Mouse (Mus musculus): ENCODE results near the gene Pafah1b3. TPM values are rescaled to one million over a fixed set of nuclear protein-coding genes. Genes with fewer than 3 reads are reported as not detected.
A peak's percentile ranks its signal among the peaks of the same experiment; 100 is the strongest.

Gene Pafah1b3
- total and polyA plus RNA-seq, 2 experiments = 3.7 to 8.4 TPM

DNA sequence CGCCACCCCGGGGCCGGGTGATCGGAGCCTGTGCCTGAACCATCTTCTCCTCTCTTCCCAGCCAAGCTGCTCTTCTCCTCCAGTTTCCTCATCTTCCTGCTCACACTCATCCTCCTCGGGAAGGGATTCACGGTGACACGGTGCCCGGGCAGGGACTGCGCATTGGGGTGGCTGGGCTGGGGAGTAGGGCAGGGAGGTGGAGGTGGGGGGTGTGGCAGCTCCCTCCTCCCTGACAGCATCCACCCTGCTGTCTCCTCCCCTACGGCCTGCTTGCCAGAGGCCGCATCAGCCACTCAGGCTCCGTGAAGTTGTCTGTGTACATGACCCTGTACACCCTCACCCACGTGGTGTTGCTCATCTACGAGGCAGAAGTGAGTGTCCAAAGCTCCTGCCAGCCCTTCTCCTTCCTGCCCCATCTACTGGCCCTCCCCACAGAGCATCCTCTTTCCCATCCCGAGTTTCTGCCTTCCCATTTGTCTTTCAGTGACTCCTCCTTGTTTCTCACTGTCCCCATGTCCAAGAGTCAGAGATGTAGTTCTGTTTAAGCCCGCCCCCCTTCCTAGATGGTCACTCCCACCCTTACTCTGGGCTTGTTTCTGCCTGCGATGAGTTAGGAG is 11.0 kb upstream of the Pafah1b3 start:
- no peak overlapping the region for H3K4me3 ChIP-seq (ENCODE audit: insufficient read depth, low read depth, low read length)
- 47% methylated on average over 17 of the region's 17 CpGs for WGBS
- no peak overlapping the region for H3K9ac ChIP-seq (ENCODE audit: low read depth, low read length)
- TF ChIP-seq POLR2A (IDR thresholded peaks at IDR 0.05; ENCODE audit: extremely low read depth, insufficient read depth, low read length) (no peak), CTCF (IDR thresholded peaks at IDR 0.05; ENCODE audit: low read depth, low read length) (no peak)
- H3K36me3 ChIP-seq (ENCODE audit: control insufficient read depth, insufficient read depth, low read length) = no peaks in the 10 kb centered on the region
- no peak for DNase-seq (ENCODE audit: extremely low read depth, low read depth, low spot score)
- no peaks in the 10 kb centered on the region for H3K79me2 ChIP-seq (ENCODE audit: control insufficient read depth, insufficient read depth, low read length)
- no peaks in the 10 kb centered on the region; the same call in 1 of the 2 replicates for H3K4me1 ChIP-seq (ENCODE audit: control insufficient read depth, insufficient read depth, low read length)
- H3K27ac ChIP-seq (replicated peaks; ENCODE audit: insufficient read depth, low read depth, low read length) = no peak overlapping the region
- H3K27me3 ChIP-seq (ENCODE audit: control insufficient read depth, insufficient read depth, low read length) = peaks cover 10% of the 10 kb centered on the region

DNA sequence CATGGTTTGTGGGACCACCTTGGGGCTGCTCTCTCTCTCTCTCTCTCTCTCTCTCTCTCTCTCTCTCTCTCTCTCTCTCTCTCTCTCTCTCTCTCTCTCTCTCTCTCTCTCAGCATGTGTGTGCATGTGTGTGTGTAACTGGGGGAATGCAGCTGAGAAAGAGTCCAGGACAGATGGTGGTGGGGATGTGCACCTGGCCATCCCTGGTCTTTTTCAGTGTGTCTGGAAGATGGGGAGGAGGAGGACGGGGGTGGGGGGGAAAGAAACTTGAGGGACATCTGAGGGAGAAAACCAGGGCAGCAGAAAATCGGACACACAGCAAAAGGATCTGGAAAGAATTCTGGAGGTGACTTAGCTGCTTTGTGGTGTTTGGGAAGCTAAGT is 8.8 kb upstream of the Pafah1b3 start:
- no peak overlapping the region for H3K9ac ChIP-seq (ENCODE audit: low read depth, low read length)
- no peak for DNase-seq (ENCODE audit: extremely low read depth, low read depth, low spot score)
- peaks cover 5% of the 10 kb centered on the region for H3K27me3 ChIP-seq (ENCODE audit: control insufficient read depth, insufficient read depth, low read length)

DNA sequence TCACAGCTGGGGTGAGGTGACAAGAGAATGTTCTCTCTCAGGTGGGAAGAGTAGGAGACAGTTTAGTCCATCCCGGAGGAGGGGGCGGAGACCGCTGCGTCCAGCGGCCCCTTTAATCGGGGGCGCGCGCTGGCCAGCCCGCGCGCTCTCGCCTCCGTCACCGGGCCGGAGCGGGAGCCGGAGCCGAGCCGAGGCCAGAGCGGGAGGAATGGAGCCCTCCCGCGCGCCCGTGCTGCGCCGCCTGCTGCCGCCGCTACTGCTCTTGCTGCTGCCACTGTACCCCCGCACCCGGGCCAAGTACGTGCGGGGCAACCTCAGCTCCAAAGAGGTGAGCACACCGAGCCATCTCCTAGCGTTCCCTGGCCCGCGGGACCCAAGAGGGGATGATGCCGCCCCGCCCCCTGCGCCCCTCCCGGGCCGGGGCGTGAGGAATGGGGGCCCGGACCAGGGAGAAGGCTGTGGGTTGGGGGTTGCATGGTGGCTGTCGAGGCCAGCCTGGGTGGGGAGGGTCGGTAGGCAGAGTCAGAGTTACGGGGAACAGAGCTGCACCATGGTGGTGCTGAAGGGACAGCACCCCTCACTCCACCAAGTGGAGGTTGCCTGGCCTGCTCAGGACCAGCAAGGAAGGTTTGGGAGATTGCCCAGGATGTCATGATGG is 8.3 kb upstream of the Pafah1b3 start, which contains the start of gene Tmem145:
Gene Tmem145, plus strand, starts transcription at position 151 of the 658 bp plus-strand sequence.
- Histone ChIP-seq H3K9ac (ENCODE audit: low read depth, low read length) (no peak within 1 kb of the TSS), H3K36me3 (ENCODE audit: control insufficient read depth, insufficient read depth, low read length) (no peaks in the 10 kb centered on the region), H3K27ac (replicated peaks; ENCODE audit: insufficient read depth, low read depth, low read length) (no peak within 1 kb of the TSS), H3K4me1 (ENCODE audit: control insufficient read depth, insufficient read depth, low read length) (no peaks in the 10 kb centered on the region; the same call in 1 of the 2 replicates), H3K4me3 (ENCODE audit: insufficient read depth, low read depth, low read length) (peak within 1 kb of the TSS; percentile 52; the same call in 1 of the 2 replicates), H3K27me3 (ENCODE audit: control insufficient read depth, insufficient read depth, low read length) (peaks cover 4% of the 10 kb centered on the region), H3K79me2 (ENCODE audit: control insufficient read depth, insufficient read depth, low read length) (no peaks in the 10 kb centered on the region)
- DNase-seq (ENCODE audit: extremely low read depth, low read depth, low spot score) = no peak
- WGBS = 2% methylated on average over 46 of the region's 47 CpGs
- TF ChIP-seq CTCF (IDR thresholded peaks at IDR 0.05; ENCODE audit: low read depth, low read length) = 0 out of 2 replicates have a peak, but pooled peaks have one; percentile 2
- TF ChIP-seq POLR2A (IDR thresholded peaks at IDR 0.05; ENCODE audit: extremely low read depth, insufficient read depth, low read length) = no peak

More for the DNA sequence above, 8.8 kb upstream of the Pafah1b3 start:
- WGBS = 47% methylated on average over 2 of the region's 2 CpGs
- TF ChIP-seq POLR2A (IDR thresholded peaks at IDR 0.05; ENCODE audit: extremely low read depth, insufficient read depth, low read length) (no peak), CTCF (IDR thresholded peaks at IDR 0.05; ENCODE audit: low read depth, low read length) (no peak)
- H3K79me2 ChIP-seq (ENCODE audit: control insufficient read depth, insufficient read depth, low read length) = no peaks in the 10 kb centered on the region
- no peak overlapping the region for H3K4me3 ChIP-seq (ENCODE audit: insufficient read depth, low read depth, low read length)
- no peaks in the 10 kb centered on the region for H3K36me3 ChIP-seq (ENCODE audit: control insufficient read depth, insufficient read depth, low read length)
- H3K27ac ChIP-seq (replicated peaks; ENCODE audit: insufficient read depth, low read depth, low read length) = no peak overlapping the region
- no peaks in the 10 kb centered on the region; the same call in 1 of the 2 replicates for H3K4me1 ChIP-seq (ENCODE audit: control insufficient read depth, insufficient read depth, low read length)

DNA sequence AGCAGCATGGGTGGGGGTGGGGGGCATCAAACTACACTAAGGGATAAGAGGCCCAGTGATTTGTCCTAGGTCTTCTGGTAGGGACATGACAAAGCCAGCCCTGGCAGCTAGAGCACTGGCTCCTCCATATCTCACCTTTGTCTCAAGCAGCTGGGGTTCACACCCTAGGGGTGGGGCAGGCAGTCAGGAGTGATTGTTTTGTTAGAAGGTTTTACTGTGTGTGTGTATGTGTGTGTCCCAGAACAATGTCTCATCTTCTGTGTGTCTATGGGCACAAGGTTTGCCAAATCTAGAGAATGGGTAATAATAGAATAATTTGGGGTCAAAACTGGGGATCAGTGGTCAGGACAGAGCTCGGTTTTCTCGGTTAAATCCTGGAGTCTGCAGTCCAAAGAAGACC is 7.7 kb upstream of the Pafah1b3 start:
- TF ChIP-seq POLR2A (IDR thresholded peaks at IDR 0.05; ENCODE audit: extremely low read depth, insufficient read depth, low read length) (no peak), CTCF (IDR thresholded peaks at IDR 0.05; ENCODE audit: low read depth, low read length) (no peak)
- no peaks in the 10 kb centered on the region; the same call in 1 of the 2 replicates for H3K4me1 ChIP-seq (ENCODE audit: control insufficient read depth, insufficient read depth, low read length)
- peaks cover 4% of the 10 kb centered on the region; the same call in 1 of the 2 replicates for H3K27me3 ChIP-seq (ENCODE audit: control insufficient read depth, insufficient read depth, low read length)
- WGBS = 0% methylated on average over 2 of the region's 2 CpGs
- no peaks in the 10 kb centered on the region for H3K79me2 ChIP-seq (ENCODE audit: control insufficient read depth, insufficient read depth, low read length)
- H3K27ac ChIP-seq (replicated peaks; ENCODE audit: insufficient read depth, low read depth, low read length) = no peak overlapping the region
- no peaks in the 10 kb centered on the region for H3K36me3 ChIP-seq (ENCODE audit: control insufficient read depth, insufficient read depth, low read length)
- no peak for DNase-seq (ENCODE audit: extremely low read depth, low read depth, low spot score)
- H3K9ac ChIP-seq (ENCODE audit: low read depth, low read length) = no peak overlapping the region
- H3K4me3 ChIP-seq (ENCODE audit: insufficient read depth, low read depth, low read length) = no peak overlapping the region

DNA sequence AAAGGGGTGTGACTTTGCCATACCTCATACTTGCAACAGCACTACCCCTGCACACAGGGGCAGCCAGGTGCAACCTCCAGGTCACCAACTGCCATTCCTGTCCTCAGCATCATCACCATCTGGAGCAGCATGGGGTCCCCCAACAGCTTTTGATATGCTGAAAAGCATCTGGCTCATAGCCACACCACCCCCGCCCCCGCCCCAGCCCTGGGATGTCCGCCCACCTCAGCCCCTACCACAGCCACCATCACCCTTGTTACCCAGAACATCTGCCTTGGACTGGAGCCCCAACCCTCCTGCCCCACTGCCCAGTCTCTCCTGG is 5.9 kb upstream of the Pafah1b3 start:
- no peak overlapping the region for H3K27ac ChIP-seq (replicated peaks; ENCODE audit: insufficient read depth, low read depth, low read length)
- no peak for TF ChIP-seq CTCF (IDR thresholded peaks at IDR 0.05; ENCODE audit: low read depth, low read length)
- no peak for TF ChIP-seq POLR2A (IDR thresholded peaks at IDR 0.05; ENCODE audit: extremely low read depth, insufficient read depth, low read length)
- no peaks in the 10 kb centered on the region for H3K36me3 ChIP-seq (ENCODE audit: control insufficient read depth, insufficient read depth, low read length)
- H3K27me3 ChIP-seq (ENCODE audit: control insufficient read depth, insufficient read depth, low read length) = peaks cover 4% of the 10 kb centered on the region; the same call in 1 of the 2 replicates
- no peak overlapping the region for H3K9ac ChIP-seq (ENCODE audit: low read depth, low read length)
- H3K79me2 ChIP-seq (ENCODE audit: control insufficient read depth, insufficient read depth, low read length) = no peaks in the 10 kb centered on the region
- no peak overlapping the region for H3K4me3 ChIP-seq (ENCODE audit: insufficient read depth, low read depth, low read length)
- DNase-seq (ENCODE audit: extremely low read depth, low read depth, low spot score) = no peak
- WGBS = 88% methylated on average over 3 of the region's 3 CpGs
- no peaks in the 10 kb centered on the region; the same call in 1 of the 2 replicates for H3K4me1 ChIP-seq (ENCODE audit: control insufficient read depth, insufficient read depth, low read length)

Measured in liver, adult 2 months (tissue).